Mouse (Mus musculus) G1E (cell line): ENCODE measurements around the gene Ppp3ca. TPM values are rescaled to one million over a fixed set of nuclear protein-coding genes. Genes with fewer than 3 reads are reported as not detected.

Experiments used
- ATAC-seq: 2 replicates; pipeline ENCODE4 v1.8.0; 2016; ENCODE audit warnings: mild to moderate bottlenecking; ENCODE audit not compliant: insufficient number of reproducible peaks, poor library complexity, low FRiP score, severe bottlenecking; ENCODE audit errors: extremely low read depth
- DNase-seq: peaks from one replicate; pipeline ENCODE4 v3.0.0; 2012; ENCODE audit warnings: low spot score
- H3K27me3 ChIP-seq: 2 replicates; pipeline ENCODE4 v1.6.1; 2012; ENCODE audit warnings: mild to moderate bottlenecking, low read length, inconsistent platforms; ENCODE audit not compliant: insufficient read depth
- H3K36me3 ChIP-seq: replicated peaks from 2 replicates; pipeline ENCODE3; 2012; ENCODE audit warnings: mild to moderate bottlenecking, inconsistent platforms
- H3K4me1 ChIP-seq: 2 replicates; pipeline ENCODE4 v1.6.1; 2012; ENCODE audit warnings: low read depth, low read length, inconsistent platforms, mixed read lengths; ENCODE audit not compliant: insufficient read depth
- H3K4me3 ChIP-seq: 2 replicates; pipeline ENCODE4 v1.5.1; 2012; ENCODE audit warnings: low read depth, mild to moderate bottlenecking, inconsistent platforms, low read length, moderate library complexity, mixed read lengths
- H3K9me3 ChIP-seq: replicated peaks from 2 replicates; pipeline ENCODE4 v1.6.1; 2012; ENCODE audit warnings: inconsistent platforms
- CTCF ChIP-seq: IDR thresholded peaks from 2 replicates; pipeline ENCODE4 v1.5.1; 2012; ENCODE audit warnings: low read depth, low read length, inconsistent platforms, mixed read lengths
- GATA1 ChIP-seq: IDR thresholded peaks from 2 replicates; pipeline ENCODE4 v1.6.1; 2012; ENCODE audit warnings: borderline replicate concordance, low read length, inconsistent platforms, mixed read lengths
- GATA2 ChIP-seq: IDR thresholded peaks from 2 replicates; pipeline ENCODE4 v1.6.1; 2012; ENCODE audit warnings: low read depth, low read length, inconsistent platforms, borderline replicate concordance
- POLR2AphosphoS5 ChIP-seq: IDR thresholded peaks from 2 replicates; pipeline ENCODE4 v1.6.1; 2012; ENCODE audit warnings: low read depth, low read length, inconsistent platforms; ENCODE audit not compliant: insufficient replicate concordance
- TAL1 ChIP-seq: conservative IDR thresholded peaks from 2 replicates; pipeline ENCODE4 v1.6.1; 2012; ENCODE audit warnings: low read depth, low read length, inconsistent platforms, mixed read lengths
- polyA plus RNA-seq: library from polyadenylated mRNA; stranded (reverse); fragments of >175 nt; gene quantifications from 2 replicates; pipeline ENCODE4 v1.2.3, GENCODE M21; 2012
- total RNA-seq, 2 experiments: library from RNA; stranded (forward) in 1 of 2; stranded (reverse) in 1 of 2; fragments of 200-1000 nt in 1 of 2; fragments of >200 nt in 1 of 2; fragmentation: Nextera tagmentation in 1 of 2; gene quantifications; 2 replicates each; pipeline ENCODE4 v1.2.3; 2014 to 2017

The Ppp3ca gene
- total and polyA plus RNA-seq, 3 experiments: 49.6 to 74.2 (median 52.8) TPM

GRCm38 (mm10) chr3:136810271-136810670 lies 140.3 kb downstream of the Ppp3ca start:
- DNase-seq: no peak
- no peak overlapping the region for H3K4me3 ChIP-seq
- H3K36me3 ChIP-seq: peaks cover 18% of the 10 kb centered on the region

DNA sequence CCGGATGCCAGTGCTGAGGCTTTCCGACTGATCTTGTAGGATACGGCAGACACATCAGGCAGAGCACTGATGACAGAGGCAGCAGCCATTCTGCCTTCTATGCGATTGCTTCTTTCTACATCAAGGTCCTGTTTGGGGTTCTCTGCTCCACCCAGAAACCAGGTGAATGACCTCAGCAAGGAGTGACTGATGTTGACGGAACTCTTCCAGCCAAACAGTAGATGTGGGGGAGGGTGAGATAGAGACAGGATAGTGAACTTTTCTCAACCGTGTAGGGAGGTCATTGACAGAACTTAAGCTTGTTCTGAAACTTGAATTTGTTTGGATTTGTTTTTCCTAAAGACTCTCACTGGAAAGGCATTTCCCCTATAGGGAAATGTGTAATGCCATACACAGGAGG lies 142.2 kb downstream of the Ppp3ca start:
- no peaks in the 10 kb centered on the region for H3K27me3 ChIP-seq
- no peaks in the 10 kb centered on the region for H3K4me1 ChIP-seq
- ATAC-seq: no peak
- no peaks in the 10 kb centered on the region for H3K9me3 ChIP-seq
- no peak for TF ChIP-seq GATA1
- no peak for TF ChIP-seq TAL1
- TF ChIP-seq POLR2AphosphoS5: no peak
- no peak for TF ChIP-seq GATA2
- no peak for TF ChIP-seq CTCF
- DNase-seq: no peak
- no peak overlapping the region for H3K4me3 ChIP-seq
- H3K36me3 ChIP-seq: peaks cover 24% of the 10 kb centered on the region

More at GRCm38 (mm10) chr3:136810271-136810670, 140.3 kb downstream of the Ppp3ca start:
- no peak for ATAC-seq
- TF ChIP-seq GATA1 (no peak), CTCF (no peak), POLR2AphosphoS5 (no peak), TAL1 (no peak), GATA2 (no peak)
- Histone ChIP-seq H3K27me3 (no peaks in the 10 kb centered on the region), H3K4me1 (no peaks in the 10 kb centered on the region), H3K9me3 (no peaks in the 10 kb centered on the region)

DNA sequence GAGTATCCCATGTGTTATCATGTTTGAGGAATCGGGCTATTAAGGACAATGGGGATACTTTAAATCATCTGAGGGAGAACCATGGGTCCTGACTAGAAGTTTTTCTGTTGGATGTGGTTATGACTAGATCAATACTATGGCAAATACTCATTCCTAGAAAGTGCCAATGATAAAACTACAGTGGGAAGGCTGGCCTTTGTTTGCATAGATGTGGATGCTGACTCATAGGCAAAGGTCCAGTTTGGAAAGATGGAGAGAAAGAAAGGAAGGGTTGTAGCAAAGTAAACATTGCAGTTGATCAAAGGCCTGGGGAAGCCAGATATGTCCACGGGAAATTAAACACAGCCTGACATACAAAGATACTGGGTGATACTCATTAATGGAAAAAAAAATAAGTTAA lies 142.9 kb downstream of the Ppp3ca start:
- H3K36me3 ChIP-seq: peaks cover 19% of the 10 kb centered on the region
- TF ChIP-seq POLR2AphosphoS5 (no peak), GATA1 (no peak), TAL1 (no peak), GATA2 (no peak), CTCF (no peak)
- H3K4me3 ChIP-seq: no peak overlapping the region
- no peak for ATAC-seq
- H3K9me3 ChIP-seq: no peaks in the 10 kb centered on the region
- H3K27me3 ChIP-seq: no peaks in the 10 kb centered on the region
- no peaks in the 10 kb centered on the region; the same call in 1 of the 2 replicates for H3K4me1 ChIP-seq
- DNase-seq: no peak

DNA sequence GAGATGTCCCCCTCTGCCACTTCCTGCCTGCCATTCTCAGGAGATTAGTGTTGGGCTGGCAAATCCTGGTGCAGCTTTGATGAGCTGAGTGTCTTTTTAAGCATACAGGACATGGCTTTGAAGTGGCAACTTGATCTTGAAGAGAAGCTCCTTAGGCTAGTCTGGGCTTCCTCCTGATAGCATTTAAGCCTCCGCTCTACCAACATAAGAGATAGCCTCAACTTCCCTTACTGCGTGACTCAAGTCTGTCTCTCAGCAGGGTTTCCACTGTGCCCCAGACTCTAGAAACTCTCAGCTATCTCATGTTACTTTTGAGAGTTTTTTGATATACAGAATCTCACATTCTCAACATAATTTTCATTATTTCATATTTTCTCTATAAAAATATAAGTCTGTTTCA lies 144.0 kb downstream of the Ppp3ca start:
- ATAC-seq (no peak), DNase-seq (no peak)
- no peaks in the 10 kb centered on the region for H3K9me3 ChIP-seq
- TF ChIP-seq TAL1 (no peak), GATA2 (no peak), CTCF (no peak), POLR2AphosphoS5 (no peak), GATA1 (no peak)
- no peaks in the 10 kb centered on the region; the same call in 1 of the 2 replicates for H3K4me1 ChIP-seq
- no peak overlapping the region for H3K4me3 ChIP-seq
- H3K27me3 ChIP-seq: no peaks in the 10 kb centered on the region
- H3K36me3 ChIP-seq: peaks cover 19% of the 10 kb centered on the region

- Histone ChIP-seq H3K4me1 (peaks cover 6% of the 10 kb centered on the region), H3K4me3 (no peak overlapping the region), H3K9me3 (no peaks in the 10 kb centered on the region), H3K27me3 (no peaks in the 10 kb centered on the region), H3K36me3 (peaks cover 25% of the 10 kb centered on the region)
- DNase-seq: no peak
- no peak for ATAC-seq
- TF ChIP-seq GATA2 (no peak), GATA1 (no peak), TAL1 (no peak), CTCF (no peak), POLR2AphosphoS5 (no peak)
Observed at GRCm38 (mm10) chr3:136814916-136815315, 145.0 kb downstream of the Ppp3ca start.

GRCm38 (mm10) chr3:136816319-136816718 lies 146.4 kb downstream of the Ppp3ca start:
- no peak for ATAC-seq

DNA sequence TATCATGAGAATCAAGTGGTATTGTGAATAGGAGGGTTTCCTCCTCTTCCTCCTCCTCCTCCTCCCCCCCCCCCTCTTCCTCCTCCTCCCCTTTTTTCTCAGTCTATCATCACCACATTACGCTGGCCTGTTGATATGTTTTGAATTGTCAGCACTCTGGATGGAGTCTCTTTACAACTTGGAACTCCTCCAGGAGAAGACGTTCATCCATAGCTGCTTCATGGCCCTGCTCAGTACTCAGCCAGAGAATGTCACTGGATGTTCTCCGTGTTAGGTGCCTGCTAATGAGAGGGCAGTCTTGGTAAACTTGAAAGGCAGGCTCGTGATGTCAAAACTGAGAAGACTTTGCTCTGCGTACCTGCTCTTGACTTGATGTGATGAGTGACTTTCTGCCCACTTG lies 149.1 kb downstream of the Ppp3ca start:
- Histone ChIP-seq H3K4me1 (peaks cover 35% of the 10 kb centered on the region), H3K27me3 (no peaks in the 10 kb centered on the region), H3K36me3 (peaks cover 26% of the 10 kb centered on the region), H3K9me3 (no peaks in the 10 kb centered on the region), H3K4me3 (no peak overlapping the region)
- ATAC-seq: no peak
- DNase-seq: no peak
- no peak for TF ChIP-seq GATA1
- no peak for TF ChIP-seq TAL1
- no peak for TF ChIP-seq GATA2
- no peak for TF ChIP-seq CTCF
- TF ChIP-seq POLR2AphosphoS5: no peak

More at GRCm38 (mm10) chr3:136816319-136816718, 146.4 kb downstream of the Ppp3ca start:
- Histone ChIP-seq H3K27me3 (no peaks in the 10 kb centered on the region), H3K36me3 (peaks cover 27% of the 10 kb centered on the region), H3K4me1 (peaks cover 15% of the 10 kb centered on the region), H3K4me3 (no peak overlapping the region), H3K9me3 (no peaks in the 10 kb centered on the region)
- DNase-seq: no peak
- no peak for TF ChIP-seq TAL1
- TF ChIP-seq POLR2AphosphoS5: no peak
